Mouse (Mus musculus) ES-CJ7 (cell line): ENCODE data around the gene Ankrd63.
"Not testable (repeated sequence)": the region's sequence is repeated elsewhere in the genome, so short reads cannot be mapped to it uniquely, and the experiment has no call there.

Source experiments
- DNase-seq: peaks from one replicate; pipeline ENCODE4 v3.0.0; 2011; ENCODE audit warnings: low read depth, low spot score

The Ankrd63 gene

GRCm38 (mm10) chr2:118662902-118663803 lies 40.6 kb downstream of the Ankrd63 start, which contains the start of gene Pak6:
Gene Pak6 (plus strand): TSS chr2:118663303.
- no peak for DNase-seq

GRCm38 (mm10) chr2:118661891-118662290 lies 41.9 kb downstream of the Ankrd63 start:
- DNase-seq: no peak

GRCm38 (mm10) chr2:118659998-118660452 lies 43.7 kb downstream of the Ankrd63 start:
- peak; percentile 75 for DNase-seq

- no peak for DNase-seq
Measured at GRCm38 (mm10) chr2:118659493-118659892, 44.3 kb downstream of the Ankrd63 start.

GRCm38 (mm10) chr2:118659077-118659476 lies 44.7 kb downstream of the Ankrd63 start:
- DNase-seq: peak; percentile 73

GRCm38 (mm10) chr2:118658457-118658856 lies 45.3 kb downstream of the Ankrd63 start:
- peak; percentile 67 for DNase-seq

GRCm38 (mm10) chr2:118656688-118657281 lies 47.0 kb downstream of the Ankrd63 start:
- DNase-seq: no peak

GRCm38 (mm10) chr2:118650697-118651096 lies 53.1 kb downstream of the Ankrd63 start:
- DNase-seq: not testable (repeated sequence)
